Mouse (Mus musculus): Measurements from ENCODE around the gene Spint1.

- no peak for TF ChIP-seq EP300 (IDR thresholded peaks at IDR 0.05)
- no peak for TF ChIP-seq CTCF (IDR thresholded peaks at IDR 0.05)
These were observed 7.1 kb upstream of the Spint1 start, which contains the start of gene Ppp1r14d for GRCm38 (mm10) chr2:119229775-119230704.

All from lung, postnatal 0 days (tissue).